Mouse (Mus musculus) megakaryocyte, embryonic 14.5 days (primary cell): ENCODE results near the gene Hand1. TPM values are rescaled to one million over a fixed set of nuclear protein-coding genes. Genes with fewer than 3 reads are reported as not detected.
A peak's percentile ranks its signal among the peaks of the same experiment; 100 is the strongest.
"Not testable (repeated sequence)": the region's sequence is repeated elsewhere in the genome, so short reads cannot be mapped to it uniquely, and the experiment has no call there.

Experiments used
- H3K27me3 ChIP-seq: replicated peaks from 2 replicates; pipeline ENCODE3; 2012; ENCODE audit warnings: inconsistent platforms
- H3K36me3 ChIP-seq: replicated peaks from 2 replicates; pipeline ENCODE3; 2012; ENCODE audit warnings: low read length, inconsistent platforms, mixed read lengths
- H3K4me1 ChIP-seq: 2 replicates; pipeline ENCODE4 v1.6.1; 2012; ENCODE audit warnings: inconsistent platforms
- H3K4me3 ChIP-seq: replicated peaks from 2 replicates; pipeline ENCODE3; 2012; ENCODE audit warnings: moderate library complexity, mild to moderate bottlenecking, inconsistent platforms
- H3K9me3 ChIP-seq: 2 replicates; pipeline ENCODE4 v1.6.1; 2012; ENCODE audit warnings: inconsistent platforms
- FLI1 ChIP-seq: IDR thresholded peaks from 2 replicates; pipeline ENCODE4 v1.6.1; 2012; ENCODE audit warnings: low read length, inconsistent platforms, mixed read lengths
- GATA1 ChIP-seq: IDR thresholded peaks from 3 replicates; pipeline ENCODE4 v1.6.1; 2012; ENCODE audit warnings: mixed read lengths, low read length, inconsistent platforms, borderline replicate concordance
- polyA plus RNA-seq: library from polyadenylated mRNA; stranded (reverse); fragments of >175 nt; gene quantifications from 2 replicates; pipeline ENCODE4 v1.2.3, GENCODE M21; 2012; ENCODE audit warnings: low replicate concordance; ENCODE audit not compliant: insufficient read depth

Gene Hand1
- polyA plus RNA-seq, 1 experiment, result not detected

DNA sequence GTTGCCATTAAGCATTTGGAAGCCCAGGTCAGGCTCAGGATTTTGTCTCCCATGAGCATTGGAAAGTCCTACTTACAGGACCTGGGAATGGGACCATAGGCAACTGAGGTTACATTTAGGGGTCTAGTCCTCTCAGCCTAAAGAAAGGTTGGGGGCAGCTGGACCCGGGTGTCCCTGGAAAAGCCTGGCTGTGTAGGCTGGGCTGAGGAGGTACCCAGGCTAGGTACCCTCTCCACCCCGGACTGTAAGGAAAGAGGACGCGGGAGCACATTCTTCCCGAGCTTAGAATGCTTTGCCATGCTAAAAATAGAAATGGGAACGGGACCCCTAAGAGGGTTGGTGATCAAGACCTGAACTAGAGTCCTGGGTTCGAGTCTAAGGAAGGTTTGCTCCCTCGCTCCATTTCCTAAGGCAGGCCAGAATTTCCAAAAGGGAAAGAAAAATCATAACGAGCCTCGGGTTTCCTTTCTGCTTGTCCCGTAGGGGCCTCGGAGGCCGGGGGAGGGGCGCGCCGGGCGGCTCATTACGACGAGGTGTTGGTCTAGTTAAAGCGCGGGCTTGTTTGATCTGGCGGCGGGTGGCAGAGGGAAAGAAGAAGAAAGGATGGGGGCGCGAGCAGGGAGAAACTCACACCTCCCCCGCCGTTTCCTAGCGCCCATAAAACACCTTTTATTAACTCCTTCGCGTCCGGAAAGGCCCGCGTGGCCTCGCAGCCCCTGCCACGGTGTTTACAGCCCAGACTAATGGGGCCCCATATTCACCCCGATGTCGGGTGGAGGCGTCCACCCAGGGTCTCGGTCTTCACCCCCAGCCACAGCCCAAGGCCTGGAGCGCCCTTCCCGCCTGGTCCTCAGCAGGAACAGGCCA, 5.3 kb downstream of the Hand1 start:
- no peaks in the 10 kb centered on the region for H3K36me3 ChIP-seq
- peak overlapping the region; percentile 88 for H3K4me3 ChIP-seq
- peaks cover 83% of the 10 kb centered on the region for H3K27me3 ChIP-seq
- peaks cover 29% of the 10 kb centered on the region for H3K4me1 ChIP-seq
- 0 out of 2 replicates have a peak, but pooled peaks cover 4% of the 10 kb centered on the region for H3K9me3 ChIP-seq
- no peak for TF ChIP-seq GATA1
- no peak for TF ChIP-seq FLI1

DNA sequence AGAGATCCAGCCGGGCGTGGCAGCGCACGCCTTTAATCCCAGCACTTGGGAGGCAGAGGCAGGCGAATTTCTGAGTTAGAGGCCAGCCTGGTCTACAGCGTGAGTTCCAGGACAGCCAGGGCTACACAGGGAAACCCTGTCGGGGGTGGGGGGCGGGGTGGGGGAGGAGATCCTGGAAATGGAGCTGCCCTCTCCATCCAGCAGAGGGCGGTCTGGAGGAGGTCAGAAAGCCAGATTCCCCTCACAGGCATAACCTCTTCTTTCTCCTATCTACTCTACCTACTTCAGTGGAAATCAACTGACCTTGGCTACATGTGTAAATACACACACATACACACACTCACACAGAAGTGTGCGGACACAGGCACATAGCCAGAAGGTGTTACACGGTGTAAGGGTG, 7.4 kb downstream of the Hand1 start:
- peaks cover 25% of the 10 kb centered on the region for H3K4me1 ChIP-seq
- not testable (repeated sequence) for H3K4me3 ChIP-seq, H3K9me3 ChIP-seq, H3K36me3 ChIP-seq
- H3K27me3 ChIP-seq, result peaks cover 65% of the 10 kb centered on the region

DNA sequence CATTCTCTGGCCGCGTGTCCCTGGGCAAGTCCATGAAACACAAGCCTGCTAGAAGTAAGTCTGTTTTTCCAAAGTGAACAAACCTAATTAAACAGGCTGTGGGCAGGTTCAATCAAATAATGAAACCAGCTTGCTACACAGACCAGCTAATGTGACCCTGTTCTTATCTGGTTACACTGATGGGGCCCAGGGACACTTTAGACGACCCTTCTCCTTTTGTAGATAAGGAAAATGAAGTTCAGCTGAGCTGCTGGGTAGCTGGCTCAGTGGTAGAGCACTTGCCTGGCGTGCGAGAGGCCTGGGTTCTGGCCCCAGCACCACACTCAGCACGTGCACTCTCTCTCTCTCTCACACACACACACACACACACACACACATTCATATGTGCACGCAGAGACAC, 8.9 kb downstream of the Hand1 start:
- TF ChIP-seq GATA1, result no peak
- no peak for TF ChIP-seq FLI1
- no peaks in the 10 kb centered on the region for H3K9me3 ChIP-seq
- H3K4me1 ChIP-seq, result peaks cover 24% of the 10 kb centered on the region
- no peak overlapping the region for H3K4me3 ChIP-seq
- H3K36me3 ChIP-seq, result no peaks in the 10 kb centered on the region
- peaks cover 55% of the 10 kb centered on the region for H3K27me3 ChIP-seq

DNA sequence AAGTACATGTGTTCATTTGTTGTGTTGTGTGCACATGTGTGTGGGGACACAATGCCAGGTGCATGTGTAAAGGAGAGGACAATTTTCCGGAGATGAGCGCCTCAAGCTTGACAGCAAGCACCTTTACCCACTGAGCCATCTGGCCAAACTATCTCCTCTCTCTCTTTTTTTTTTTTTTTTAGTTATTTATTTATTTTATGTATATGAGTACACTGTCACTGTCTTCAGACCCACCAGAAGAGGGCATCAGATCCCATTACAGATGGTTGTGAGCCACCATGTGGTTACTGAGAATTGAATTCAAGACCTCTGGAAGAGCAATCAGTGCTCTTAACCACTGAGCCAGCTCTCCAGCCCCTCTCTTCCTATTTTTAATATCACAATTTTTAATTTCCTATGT, 9.5 kb downstream of the Hand1 start:
- H3K27me3 ChIP-seq, result peaks cover 53% of the 10 kb centered on the region
- not testable (repeated sequence) for H3K9me3 ChIP-seq, H3K36me3 ChIP-seq, H3K4me3 ChIP-seq
- peaks cover 19% of the 10 kb centered on the region for H3K4me1 ChIP-seq

DNA sequence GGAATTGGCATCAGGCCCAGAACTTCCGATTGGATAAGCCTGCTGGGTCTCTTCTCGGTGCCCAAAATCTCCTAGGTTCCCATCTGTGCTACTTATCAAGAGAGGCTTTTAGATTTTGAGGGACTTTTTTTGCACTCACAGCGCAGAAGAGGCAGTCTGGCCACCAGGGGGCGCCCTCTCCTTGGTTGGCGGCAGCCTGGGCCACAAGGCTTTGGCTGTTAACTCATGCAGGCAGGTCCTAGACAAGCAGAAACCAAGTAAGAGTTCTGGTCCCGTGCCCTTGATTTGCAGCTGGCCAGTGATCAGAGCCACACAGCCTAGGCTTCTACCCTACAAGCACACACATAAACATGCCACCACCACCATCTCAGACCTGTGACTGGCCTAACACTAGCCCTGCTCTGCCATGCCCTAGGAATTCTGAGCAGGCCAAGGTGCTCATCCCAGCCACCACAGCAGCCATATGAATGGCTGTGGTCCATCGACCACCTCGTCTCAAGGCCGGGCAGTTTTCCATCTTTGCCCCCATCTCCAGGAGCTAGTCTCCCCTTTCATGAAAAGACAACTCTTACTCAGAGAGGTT, 12.5 kb downstream of the Hand1 start:
- no peak for TF ChIP-seq FLI1
- TF ChIP-seq GATA1, result no peak
- Histone ChIP-seq H3K36me3 (peaks cover 7% of the 10 kb centered on the region), H3K4me1 (peaks cover 5% of the 10 kb centered on the region), H3K9me3 (0 out of 2 replicates have a peak, but pooled peaks cover 3% of the 10 kb centered on the region), H3K27me3 (peaks cover 30% of the 10 kb centered on the region), H3K4me3 (peak overlapping the region; percentile 60)

GRCm38 (mm10) chr11:57818189-57818588, 14.4 kb downstream of the Hand1 start:
- Histone ChIP-seq H3K9me3 (0 out of 2 replicates have a peak, but pooled peaks cover 3% of the 10 kb centered on the region), H3K27me3 (peaks cover 16% of the 10 kb centered on the region), H3K36me3 (peaks cover 25% of the 10 kb centered on the region), H3K4me3 (no peak overlapping the region), H3K4me1 (peaks cover 22% of the 10 kb centered on the region)
- TF ChIP-seq FLI1 (no peak), GATA1 (no peak)

- TF ChIP-seq FLI1 (no peak), GATA1 (no peak)
- Histone ChIP-seq H3K36me3 (peaks cover 64% of the 10 kb centered on the region), H3K9me3 (0 out of 2 replicates have a peak, but pooled peaks cover 3% of the 10 kb centered on the region), H3K4me3 (no peak overlapping the region), H3K4me1 (peaks cover 55% of the 10 kb centered on the region), H3K27me3 (peaks cover 7% of the 10 kb centered on the region)
Observed at GRCm38 (mm10) chr11:57813641-57814040, 19.0 kb downstream of the Hand1 start.

DNA sequence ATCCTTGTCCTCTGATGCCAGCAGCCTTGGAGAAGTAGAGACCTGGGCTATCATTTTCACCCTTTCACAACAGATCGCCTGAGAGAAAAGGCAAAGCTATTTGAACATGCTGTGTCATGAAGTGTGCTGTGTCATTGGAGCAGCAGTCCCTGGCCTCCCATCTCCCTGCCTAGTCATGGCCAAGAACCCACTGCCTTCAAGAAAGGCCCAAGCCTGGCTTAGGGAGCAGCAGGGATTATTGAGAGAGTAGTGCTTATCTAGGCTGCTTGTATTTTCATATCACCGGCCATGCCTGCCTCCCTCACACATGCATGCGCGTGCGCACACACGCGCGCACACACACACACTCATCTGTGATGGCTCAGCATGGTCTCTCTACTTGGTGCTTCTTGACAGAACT, 20.4 kb downstream of the Hand1 start:
- TF ChIP-seq GATA1, result peak; percentile 78; the same call in 1 of the 3 replicates
- TF ChIP-seq FLI1, result no peak
- peaks cover 2% of the 10 kb centered on the region for H3K27me3 ChIP-seq
- H3K4me3 ChIP-seq, result peak overlapping the region; percentile 83
- H3K36me3 ChIP-seq, result peaks cover 78% of the 10 kb centered on the region
- peaks cover 64% of the 10 kb centered on the region for H3K4me1 ChIP-seq
- H3K9me3 ChIP-seq, result 0 out of 2 replicates have a peak, but pooled peaks cover 3% of the 10 kb centered on the region

DNA sequence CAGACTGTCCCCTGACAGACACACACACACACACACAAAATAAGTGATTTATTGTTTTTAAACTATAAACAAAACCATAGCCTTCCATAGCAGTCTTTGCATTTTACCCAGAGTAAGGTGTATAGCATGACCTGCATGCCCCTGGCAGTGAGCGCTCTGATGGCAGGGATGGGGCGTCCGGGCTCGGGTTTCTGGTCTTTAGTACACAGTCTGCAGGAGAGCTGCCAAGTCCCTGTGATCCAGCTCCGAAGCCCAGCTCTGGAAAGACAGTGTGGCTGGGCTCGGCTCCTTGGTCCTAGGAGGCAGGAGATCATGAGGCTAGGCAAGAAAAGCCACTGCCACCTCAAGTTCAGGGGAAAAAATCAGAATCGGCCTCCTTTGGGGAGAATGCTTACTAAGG, 21.6 kb downstream of the Hand1 start:
- Histone ChIP-seq H3K4me3 (no peak overlapping the region), H3K36me3 (peaks cover 87% of the 10 kb centered on the region)
- no peak for TF ChIP-seq GATA1
- no peak for TF ChIP-seq FLI1

DNA sequence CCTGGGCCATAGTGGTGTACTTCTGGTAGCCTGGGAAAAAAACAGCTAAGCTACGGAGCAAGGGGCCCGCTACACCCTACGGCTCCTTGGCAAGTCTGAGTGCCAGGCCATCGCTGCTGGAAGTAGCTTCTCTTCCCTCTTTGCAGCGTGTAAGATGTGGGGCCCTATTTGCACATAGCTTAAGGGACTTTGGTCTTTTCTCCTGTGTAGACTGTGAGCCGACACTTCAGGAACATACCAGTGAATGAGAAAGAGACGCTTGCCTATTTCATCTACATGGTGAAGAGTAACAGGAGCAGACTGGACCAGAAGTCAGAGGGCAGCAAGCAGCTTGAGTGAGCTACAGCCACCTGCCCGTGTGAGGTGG, 22.9 kb downstream of the Hand1 start:
- no peak overlapping the region for H3K4me3 ChIP-seq
- no peaks in the 10 kb centered on the region for H3K9me3 ChIP-seq
- TF ChIP-seq GATA1, result no peak
- no peak for TF ChIP-seq FLI1
- H3K4me1 ChIP-seq, result peaks cover 87% of the 10 kb centered on the region
- H3K27me3 ChIP-seq, result no peaks in the 10 kb centered on the region
- peaks cover 90% of the 10 kb centered on the region for H3K36me3 ChIP-seq

More for the DNA sequence above, 21.6 kb downstream of the Hand1 start:
- no peaks in the 10 kb centered on the region for H3K9me3 ChIP-seq
- no peaks in the 10 kb centered on the region for H3K27me3 ChIP-seq
- H3K4me1 ChIP-seq, result peaks cover 76% of the 10 kb centered on the region
